In genomic region chr5:113872936-113873912, GRCm38 (mm10) we compare ENCODE assay signal across 8 mouse cellular contexts. TPM values are rescaled to one million over a fixed set of nuclear protein-coding genes. Genes with fewer than 3 reads are reported as not detected.
DNase-seq lines count a peak whose midpoint lies in the region; ATAC-seq and TF ChIP-seq lines count a peak whose summit lies in the region.

No protein-coding gene starts in this region.

- H3K36me3 ChIP-seq in hindbrain, embryonic 14.5 days (replicated peaks; ENCODE audit: control insufficient read depth, insufficient read depth): peaks cover 8% of the 10 kb centered on the region; the same call in 1 of the 2 replicates

- peak overlapping the region; percentile 99 for H3K27ac ChIP-seq in hindbrain, embryonic 14.5 days

- peak; percentile 91 for ATAC-seq in Patski
- peak; percentile 91 for ATAC-seq in hindbrain, embryonic 14.5 days (ENCODE audit: low FRiP score)
- no peak for ATAC-seq in inflammation-experienced regulatory T-cells, adult 6 months

- in situ Hi-C loops in Patski (cut with MboI; ENCODE audit: low pct_unique_long_range_greater_than_20kb): no loop called here

- DNase-seq in Patski (ENCODE audit: low read depth, low spot score): peak; percentile 100
- DNase-seq in cerebellum, adult 18-20 months: peak; percentile 58 to 69
- DNase-seq in frontal cortex, postnatal 10 days (ENCODE audit: low spot score in 2 of 2): peak; percentile 61 to 82
- DNase-seq in hindbrain, embryonic 14.5 days (ENCODE audit: low spot score): peak; percentile 79
- DNase-seq in left cerebral cortex, adult 11 months (ENCODE audit: low spot score): peak; percentile 89
- peak; percentile 78 for DNase-seq in lung, postnatal 25 days (ENCODE audit: low spot score)
- DNase-seq in retina, adult 2 months (ENCODE audit: low read depth, low spot score): peak; percentile 45

- POLR2A ChIA-PET in Patski (lab: Charles Lee): interaction anchor here (0.5 to 1.8 kb wide), 3 partner anchors 10 to 34 kb away, joined by 3 to 5 read pairs (median 4); no protein-coding TSS in a partner anchor

- peak overlapping the region; percentile 54 for H3K9ac ChIP-seq in hindbrain, embryonic 14.5 days

- H3K4me2 ChIP-seq in hindbrain, embryonic 14.5 days (replicated peaks): peak overlapping the region; percentile 44

- no peaks in the 10 kb centered on the region for H3K27me3 ChIP-seq in Patski
- no peaks in the 10 kb centered on the region for H3K27me3 ChIP-seq in hindbrain, embryonic 14.5 days (ENCODE audit: control insufficient read depth, insufficient read depth, low read length)

- no peaks in the 10 kb centered on the region for H3K9me3 ChIP-seq in hindbrain, embryonic 14.5 days (ENCODE audit: control insufficient read depth, low read length)

- CTCF ChIA-PET in Patski (lab: Charles Lee): interaction anchor here (0.7 to 3.7 kb wide), 13 partner anchors 11 to 173 kb away, joined by 3 to 15 read pairs (median 4); partner anchors contain the start of gene Coro1c

- peak overlapping the region; percentile 16 for H3K4me3 ChIP-seq in hindbrain, embryonic 14.5 days (replicated peaks; ENCODE audit: low read length)

- WGBS in hindbrain, embryonic 14.5 days: 3% methylated on average over 14 of the region's 15 CpGs

- TF ChIP-seq CTCF in Patski (IDR thresholded peaks at IDR 0.05): no peak

- peaks cover 62% of the 10 kb centered on the region for H3K4me1 ChIP-seq in hindbrain, embryonic 14.5 days (replicated peaks; ENCODE audit: control insufficient read depth, insufficient read depth, low read length)

RNA-seq across cellular contexts. Expression of gene Coro1c, which starts 35.3 kb away (rescaled TPM):
- 160 TPM for polyA plus RNA-seq in Patski (2021)
- polyA plus RNA-seq in hindbrain, embryonic 14.5 days (2014; fragmentation: Nextera tagmentation; extraction: Ambion mirVana): 172 and 177 TPM in 2 replicates
- 10 to 100 TPM; 46.6 to 88.2 (median 57.2) TPM for polyA plus RNA-seq in inflammation-experienced regulatory T-cells, adult 6 months (2017; shearing (Covaris generic))

RNA-seq across cellular contexts. Expression of gene Selplg, which starts 40.8 kb away (rescaled TPM):
- 0.04 TPM for polyA plus RNA-seq in Patski (2021)
- 1.6 and 2.4 TPM in 2 replicates for polyA plus RNA-seq in hindbrain, embryonic 14.5 days (2014; fragmentation: Nextera tagmentation; extraction: Ambion mirVana)
- 100 to 1,000 TPM; 457 to 620 (median 469) TPM for polyA plus RNA-seq in inflammation-experienced regulatory T-cells, adult 6 months (2017; shearing (Covaris generic))

Comparison
In these comparisons a context has a peak if more than half of its experiments do, and no peak if none do; other contexts are left out.
1. DNase-seq: peak in every context shown above with its lines; median percentile 100 in Patski; 89 in left cerebral cortex, adult 11 months; 79 in hindbrain, embryonic 14.5 days; 78 in lung, postnatal 25 days; 72 in frontal cortex, postnatal 10 days; 64 in cerebellum, adult 18-20 months; 45 in retina, adult 2 months.
2. RNA of gene Selplg, which starts 40.8 kb away (polyA plus RNA-seq): 457 to 620 TPM in inflammation-experienced regulatory T-cells, adult 6 months; 1.6 to 2.4 TPM in hindbrain, embryonic 14.5 days and 0.04 TPM in Patski (single experiment); every median in the first group is over 100 times any median in the second.